Mouse (Mus musculus): Measurements from ENCODE around the gene Cobl.

Cobl gene

DNA sequence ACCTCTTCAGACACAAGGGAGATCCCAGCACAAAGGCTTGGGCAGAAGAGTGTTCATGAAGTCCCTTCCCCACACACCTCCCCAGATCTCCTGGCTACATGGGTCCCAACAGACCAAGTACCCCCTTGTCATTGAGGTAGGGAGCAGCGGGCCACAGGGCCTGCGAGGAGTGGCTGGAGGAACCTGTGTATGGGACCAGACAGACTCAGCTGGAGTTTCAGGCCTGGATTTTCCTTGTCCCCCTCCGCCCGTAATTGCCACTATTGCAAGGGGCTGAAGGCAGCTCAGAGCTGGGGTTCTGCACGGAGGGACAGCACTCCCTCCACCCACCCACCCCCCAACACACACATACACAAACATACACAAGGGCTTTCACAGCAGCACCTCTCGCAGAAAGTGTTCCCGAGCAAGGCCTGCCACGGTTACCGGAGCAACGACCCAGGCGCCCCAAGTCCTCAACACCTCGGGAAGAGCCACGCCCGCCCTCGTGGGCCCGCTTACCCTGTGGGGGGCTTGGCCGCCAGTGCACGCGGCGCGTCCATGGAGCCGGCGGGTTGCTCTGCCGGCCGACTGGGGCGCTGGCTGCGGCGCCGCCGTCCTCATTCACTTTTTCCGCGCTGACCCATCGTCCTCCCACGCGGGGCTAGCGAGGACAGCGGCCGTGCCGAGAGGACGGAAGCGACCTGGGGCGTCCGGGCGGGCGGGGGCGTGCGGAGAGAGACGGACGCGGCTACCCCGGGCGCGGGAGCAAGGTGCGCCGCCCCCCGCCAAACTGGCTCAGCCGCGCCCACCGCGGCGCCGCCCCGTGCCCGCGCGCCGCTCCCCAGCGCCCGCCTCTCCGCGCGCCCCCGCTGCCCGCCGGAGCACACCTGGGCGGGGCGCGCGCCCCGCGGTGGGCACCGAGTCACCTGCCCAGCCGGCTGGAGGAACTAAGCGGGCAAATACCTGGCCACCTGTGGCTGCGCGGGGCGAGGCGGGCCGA lies at the start of gene Cobl:
Gene Cobl (minus strand): TSS at position 780 of the 982 bp plus-strand sequence.
- no peak for DNase-seq (ENCODE audit: low read depth in 1 of 2, low spot score in 2 of 2)

DNA sequence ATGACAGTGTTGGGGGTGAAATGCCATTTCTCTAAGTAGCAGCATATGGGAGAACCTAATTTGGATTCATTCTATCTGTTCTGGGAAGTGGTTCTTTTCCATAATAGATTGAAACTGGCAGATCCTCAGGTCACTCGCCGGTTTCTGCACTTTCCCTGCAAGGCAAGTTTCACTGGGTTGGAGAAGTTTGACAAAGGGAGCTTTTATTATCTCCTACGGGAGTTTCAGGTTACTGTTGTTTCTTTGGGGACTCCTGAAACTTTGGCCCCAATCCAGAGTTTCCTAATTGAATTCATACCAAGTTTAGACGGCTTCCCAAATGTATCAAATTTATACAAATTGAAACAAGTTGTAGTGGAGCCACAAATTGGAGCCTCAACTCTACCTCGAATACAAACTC lies 49.0 kb upstream of the Cobl start:
- no peak for DNase-seq (ENCODE audit: low read depth in 1 of 2, low spot score in 2 of 2)

DNA sequence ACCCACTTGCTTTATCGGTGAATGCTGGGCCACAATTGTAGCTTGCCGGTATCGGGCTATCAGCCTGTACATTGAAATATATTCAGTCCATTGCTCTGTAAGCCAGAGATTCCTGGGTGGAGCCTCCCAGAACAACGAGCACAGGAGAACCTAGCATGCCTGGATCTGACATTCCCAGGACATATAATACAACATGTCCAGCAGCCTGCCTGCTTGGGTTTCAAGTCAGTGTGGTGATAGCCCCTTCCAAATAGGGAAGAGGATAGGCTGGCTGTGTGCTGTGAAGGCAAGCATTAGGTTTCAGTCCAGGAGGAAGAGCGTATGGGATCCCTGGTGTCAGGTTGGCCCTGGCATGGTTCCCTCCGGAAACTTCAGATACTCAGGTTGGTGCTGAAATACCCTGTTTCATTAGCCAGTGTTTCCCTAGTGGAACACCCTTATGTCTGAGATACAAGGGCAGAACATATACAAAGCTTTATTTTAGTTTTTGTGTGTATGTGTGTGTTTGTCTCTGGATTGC lies 41.7 kb upstream of the Cobl start:
- DNase-seq (ENCODE audit: low read depth in 1 of 2, low spot score in 2 of 2) = no peak

DNA sequence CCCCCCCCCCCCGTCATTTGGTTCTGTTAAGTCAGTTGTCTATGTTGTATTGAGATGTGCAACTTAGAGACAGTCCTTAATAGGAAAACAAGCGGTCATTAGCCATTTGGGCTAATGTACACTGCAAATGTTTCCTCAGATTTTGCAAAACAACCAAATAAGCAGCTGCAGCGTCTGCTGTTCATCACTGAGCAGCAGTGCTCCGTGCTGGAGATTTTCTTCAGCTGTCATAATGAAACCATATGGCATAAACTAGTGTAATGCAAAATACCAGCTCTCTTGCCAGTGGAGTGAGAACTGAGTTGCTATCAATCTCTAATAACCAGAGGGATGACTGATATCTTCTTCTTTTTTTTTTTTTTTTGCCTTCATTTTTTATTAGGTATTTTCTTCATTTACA lies 39.0 kb upstream of the Cobl start:
- no peak for DNase-seq (ENCODE audit: low read depth in 1 of 2, low spot score in 2 of 2)

DNA sequence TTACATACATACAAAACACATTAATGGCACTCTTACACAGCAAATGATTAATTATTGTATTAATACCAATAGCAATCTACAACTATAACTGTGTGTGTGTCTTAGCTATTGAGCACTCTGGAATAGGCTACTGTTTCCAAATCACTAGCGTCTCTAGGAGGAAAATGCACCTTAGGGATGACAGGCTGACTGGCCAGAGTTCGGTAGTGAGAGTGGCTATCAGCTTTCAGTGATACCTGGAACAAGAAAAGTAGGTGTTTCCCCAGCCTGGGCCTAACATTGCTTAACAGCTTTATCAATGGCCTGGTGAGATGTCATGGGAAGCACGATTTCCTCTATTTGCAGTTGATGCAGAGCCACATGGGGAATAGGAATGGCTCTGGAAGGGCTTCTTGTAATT lies 37.0 kb upstream of the Cobl start:
- DNase-seq (ENCODE audit: low read depth in 1 of 2, low spot score in 2 of 2) = no peak

DNA sequence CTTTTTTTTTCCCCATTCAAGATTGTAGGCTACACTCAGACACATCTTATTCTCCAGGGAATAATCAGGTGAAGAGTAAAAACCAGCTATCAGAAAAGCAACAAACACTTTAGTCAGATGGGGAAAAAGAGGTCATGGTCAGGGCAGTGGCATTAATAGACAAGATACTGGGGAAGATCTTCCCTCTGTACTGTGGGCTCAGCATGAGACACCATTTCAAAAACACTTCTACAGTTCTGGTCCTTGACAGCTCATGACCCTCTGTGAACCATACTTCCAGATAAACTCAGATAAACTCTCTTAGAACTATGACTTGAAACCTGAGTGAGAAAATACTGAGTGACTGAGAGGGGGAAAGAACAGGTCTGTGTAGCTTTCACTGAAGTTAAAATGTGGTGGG lies 29.0 kb upstream of the Cobl start:
- no peak for DNase-seq (ENCODE audit: low read depth in 1 of 2, low spot score in 2 of 2)

DNA sequence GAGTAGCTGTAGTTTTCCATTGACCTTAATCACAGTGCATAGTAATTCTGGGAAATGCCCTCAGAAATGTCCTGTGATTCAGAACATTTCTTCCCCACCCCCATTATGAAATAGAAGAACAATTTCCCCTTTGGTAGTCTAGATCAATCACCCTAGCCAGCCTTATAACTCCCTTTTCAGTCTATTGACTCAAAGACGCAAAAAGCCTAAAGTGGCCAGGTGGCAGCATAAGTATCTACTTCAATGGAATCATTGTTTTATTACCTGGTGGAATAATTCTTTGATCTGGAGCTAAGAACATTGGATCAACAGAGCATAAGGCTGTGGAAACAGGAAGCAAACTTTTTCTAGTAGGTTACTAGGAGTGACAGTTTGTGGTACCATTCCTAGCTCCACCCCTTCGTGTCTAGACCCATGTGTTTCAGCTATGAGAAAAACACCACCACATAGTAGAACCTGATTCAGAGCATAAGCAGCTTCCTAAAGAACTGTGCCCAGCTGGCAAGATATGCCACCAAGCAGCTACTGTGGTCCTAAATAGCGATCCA lies 15.2 kb upstream of the Cobl start:
- DNase-seq (ENCODE audit: low read depth in 1 of 2, low spot score in 2 of 2) = no peak

DNA sequence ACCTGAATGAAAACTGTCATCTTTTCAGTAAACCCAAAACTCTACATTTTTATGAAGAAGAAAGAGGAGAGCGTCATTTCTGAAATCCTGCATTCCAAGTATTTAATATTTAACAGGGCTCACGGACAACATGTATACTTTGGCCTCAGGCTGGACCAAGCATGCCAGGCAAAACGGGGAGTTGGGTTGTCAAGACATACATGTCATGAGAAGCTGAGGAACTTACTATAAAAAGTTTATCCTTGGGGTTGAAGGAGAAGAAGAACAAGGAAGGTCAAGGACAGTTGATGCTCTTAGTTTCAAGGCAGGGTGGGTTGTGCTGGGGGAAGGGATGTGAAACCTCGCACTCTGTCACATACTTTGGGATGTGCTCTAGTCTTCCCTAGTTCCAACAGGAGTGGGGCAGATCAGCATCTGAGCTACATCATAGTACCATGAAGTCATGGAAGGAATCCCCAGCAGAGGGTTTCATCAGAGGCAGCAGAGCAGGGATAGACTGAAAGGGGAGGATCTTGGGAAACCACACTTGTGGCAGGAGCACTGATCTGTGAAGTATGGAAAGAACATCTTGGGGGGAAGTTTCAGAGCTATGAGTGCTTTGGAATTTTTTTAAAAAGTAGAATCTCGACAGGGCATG lies 9.7 kb upstream of the Cobl start:
- DNase-seq (ENCODE audit: low read depth in 1 of 2, low spot score in 2 of 2) = no peak

DNA sequence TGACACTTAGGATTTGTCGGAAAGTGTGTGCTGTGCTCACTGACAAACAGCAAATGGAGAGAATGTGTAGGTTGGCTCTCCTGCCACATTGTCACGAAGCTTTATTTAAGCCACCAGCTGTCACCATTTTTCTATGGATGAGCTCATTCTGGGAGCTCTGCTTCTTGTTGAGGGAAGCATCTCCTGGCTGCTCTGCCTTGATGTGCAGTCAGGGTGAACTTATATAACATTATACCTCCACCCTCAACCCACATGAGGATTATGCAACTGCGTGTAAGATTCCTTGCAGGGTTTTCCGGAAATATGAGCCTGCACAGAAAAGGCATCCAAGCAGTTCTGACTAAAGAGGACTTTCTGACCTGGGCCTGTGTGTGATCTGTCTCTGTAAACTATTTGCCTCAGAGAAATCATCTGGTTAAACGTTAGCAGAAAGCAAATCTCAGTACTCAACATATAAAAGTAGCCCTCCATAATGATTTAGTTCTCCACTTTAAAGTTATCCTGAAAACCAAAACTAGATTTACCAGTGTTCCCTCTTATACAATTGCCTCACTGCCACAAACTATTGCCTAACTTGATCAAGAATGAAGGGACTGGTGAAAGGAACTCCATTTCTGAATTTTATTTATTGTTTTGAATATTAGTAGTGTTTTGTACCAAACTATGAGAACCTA lies 9.0 kb upstream of the Cobl start:
- no peak for DNase-seq (ENCODE audit: low read depth in 1 of 2, low spot score in 2 of 2)

DNA sequence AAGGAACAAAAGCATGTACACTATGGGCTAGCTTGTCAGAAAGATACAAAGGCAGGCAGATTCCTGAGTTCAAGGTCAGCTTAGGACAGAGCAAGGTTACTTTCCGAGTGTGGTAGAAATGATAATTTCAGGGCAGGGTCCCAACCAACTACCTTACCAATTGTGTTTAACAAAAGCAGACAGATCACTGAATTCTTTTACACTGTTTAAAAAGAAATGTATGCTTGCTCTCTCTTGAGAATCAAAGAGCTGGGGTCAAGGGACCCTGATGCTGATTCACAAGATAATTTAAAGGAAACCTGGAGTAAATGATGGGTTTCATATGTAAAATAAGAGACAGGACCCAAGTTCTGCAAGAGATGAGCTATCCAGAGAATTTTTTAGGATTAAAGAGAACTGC lies 4.9 kb upstream of the Cobl start:
- DNase-seq (ENCODE audit: low read depth in 1 of 2, low spot score in 2 of 2) = no peak

DNA sequence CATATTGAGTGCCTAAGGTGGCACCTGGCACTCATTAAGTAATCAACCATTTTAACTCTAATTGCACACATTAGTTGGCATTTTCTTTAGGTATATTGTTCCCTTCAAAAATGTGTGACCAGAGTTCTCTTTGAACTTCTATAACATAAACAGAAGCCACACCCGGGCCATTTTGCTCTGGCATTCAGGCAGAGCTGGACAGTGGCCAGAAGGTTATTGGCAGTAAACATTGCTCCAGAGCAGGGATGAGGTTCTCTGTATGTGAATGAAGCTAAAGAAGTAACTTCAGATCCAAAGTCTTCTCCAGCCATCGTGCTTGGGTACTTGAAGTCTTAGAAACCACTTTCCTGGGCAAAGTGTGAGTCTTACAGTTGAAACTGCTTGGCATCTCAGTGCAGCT lies 3.9 kb upstream of the Cobl start:
- DNase-seq (ENCODE audit: low read depth in 1 of 2, low spot score in 2 of 2) = no peak

DNA sequence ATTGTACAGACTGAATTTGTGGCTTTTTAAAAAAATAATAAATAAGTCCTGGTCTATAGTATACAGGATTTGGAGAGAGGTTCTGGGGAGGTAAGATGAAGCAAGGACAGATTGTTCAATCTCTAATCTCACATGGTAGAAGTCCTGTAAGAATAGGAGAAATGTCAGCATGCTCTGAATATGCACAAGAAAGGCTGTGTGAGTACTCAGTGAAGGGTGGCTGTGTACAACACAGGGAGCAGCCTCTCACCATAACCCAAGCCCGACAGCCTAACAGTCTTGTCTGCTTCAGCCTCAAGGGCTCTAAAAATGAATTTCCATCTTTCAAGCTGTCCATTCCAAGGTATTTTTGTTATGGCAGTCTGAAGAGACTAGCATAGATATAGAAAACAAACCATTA lies 3.1 kb upstream of the Cobl start:
- no peak for DNase-seq (ENCODE audit: low read depth in 1 of 2, low spot score in 2 of 2)

DNA sequence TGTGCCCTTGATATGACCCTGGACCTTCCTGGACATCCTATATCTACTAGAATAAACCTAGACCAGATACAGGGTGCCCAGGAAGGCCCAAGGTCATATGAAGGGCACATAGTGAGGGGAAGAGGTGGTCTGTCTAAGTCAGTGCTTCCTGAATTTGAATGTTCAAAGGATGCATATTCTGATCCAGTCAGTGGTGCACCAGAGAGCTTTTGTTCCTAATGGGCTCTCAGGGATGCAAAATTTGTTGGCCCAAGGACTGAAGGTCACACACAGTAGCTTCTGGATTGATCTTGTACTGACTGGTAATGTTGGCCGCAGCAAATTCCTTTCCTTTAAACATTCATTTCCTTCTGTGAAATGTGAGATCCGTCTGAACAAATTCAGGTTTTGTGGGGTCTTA lies 2.5 kb upstream of the Cobl start:
- DNase-seq (ENCODE audit: low read depth in 1 of 2, low spot score in 2 of 2) = no peak

DNA sequence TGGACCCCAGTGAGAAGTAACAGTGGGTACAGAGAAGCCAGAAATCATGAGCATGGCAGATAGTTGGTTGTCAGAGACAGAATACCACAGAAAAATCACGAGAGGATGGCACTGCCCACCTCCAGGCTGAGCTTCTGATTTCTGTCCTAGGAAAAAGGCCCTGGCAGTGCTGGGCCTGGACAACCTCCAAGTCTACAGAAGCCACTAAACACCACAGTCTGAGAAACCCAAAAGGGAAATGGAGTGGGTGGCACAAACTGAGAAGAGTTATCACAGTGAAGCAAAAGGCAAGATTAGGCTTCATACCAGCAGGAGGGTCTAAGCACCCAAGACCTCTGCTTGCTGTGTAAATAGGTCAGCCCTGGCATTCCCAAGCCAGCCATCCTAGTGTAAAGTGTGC lies 1.8 kb upstream of the Cobl start:
- DNase-seq (ENCODE audit: low read depth in 1 of 2, low spot score in 2 of 2) = no peak

DNA sequence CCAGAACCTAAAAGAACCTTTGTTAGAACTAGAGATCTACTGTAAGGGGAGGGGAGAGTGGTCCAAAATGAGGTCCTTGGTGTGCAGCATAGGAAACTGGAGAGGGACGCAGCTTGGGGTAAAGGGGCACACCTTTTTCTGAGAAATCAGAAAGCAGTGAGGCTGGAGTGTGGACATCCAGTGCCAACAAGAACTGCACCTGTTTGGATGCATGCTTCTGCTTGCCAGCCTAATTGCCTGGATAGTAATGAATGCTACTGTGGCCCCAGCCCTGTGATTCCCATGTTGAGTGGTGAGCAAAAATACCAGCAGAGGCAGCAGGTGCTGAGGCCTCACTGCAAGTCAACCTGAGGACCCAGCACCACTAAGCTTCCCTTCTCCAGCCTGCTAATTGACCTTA lies 469 bp upstream of the Cobl start:
- no peak for DNase-seq (ENCODE audit: low read depth in 1 of 2, low spot score in 2 of 2)

DNA sequence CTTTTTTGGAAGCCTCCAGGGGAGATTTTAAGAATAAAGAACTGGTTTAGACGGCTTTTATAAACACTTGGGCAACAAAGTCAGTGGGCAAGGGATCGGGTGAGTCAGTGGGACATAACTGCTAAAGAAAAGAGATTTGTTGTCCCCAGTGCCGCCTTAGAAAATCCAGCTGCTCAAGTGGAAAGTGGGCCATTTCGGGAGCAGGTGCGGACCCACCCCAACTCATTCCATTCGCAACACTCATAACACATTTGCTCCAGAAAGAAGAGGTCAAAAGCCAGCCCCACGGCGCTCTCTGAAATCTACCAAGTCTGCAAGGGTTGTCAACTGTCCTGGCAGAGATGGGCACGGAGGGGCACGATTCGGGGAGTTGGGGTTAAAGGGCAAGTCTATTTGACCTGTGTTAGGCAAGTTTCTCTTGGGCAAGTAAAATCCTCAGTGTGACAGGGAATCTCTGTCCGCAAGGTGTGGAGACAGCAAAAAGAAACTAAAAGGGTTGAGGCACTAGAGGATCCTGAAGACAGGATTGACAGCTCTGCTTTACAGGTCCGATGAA lies 1.1 kb downstream of the Cobl start:
- no peak for DNase-seq (ENCODE audit: low read depth in 1 of 2, low spot score in 2 of 2)

DNA sequence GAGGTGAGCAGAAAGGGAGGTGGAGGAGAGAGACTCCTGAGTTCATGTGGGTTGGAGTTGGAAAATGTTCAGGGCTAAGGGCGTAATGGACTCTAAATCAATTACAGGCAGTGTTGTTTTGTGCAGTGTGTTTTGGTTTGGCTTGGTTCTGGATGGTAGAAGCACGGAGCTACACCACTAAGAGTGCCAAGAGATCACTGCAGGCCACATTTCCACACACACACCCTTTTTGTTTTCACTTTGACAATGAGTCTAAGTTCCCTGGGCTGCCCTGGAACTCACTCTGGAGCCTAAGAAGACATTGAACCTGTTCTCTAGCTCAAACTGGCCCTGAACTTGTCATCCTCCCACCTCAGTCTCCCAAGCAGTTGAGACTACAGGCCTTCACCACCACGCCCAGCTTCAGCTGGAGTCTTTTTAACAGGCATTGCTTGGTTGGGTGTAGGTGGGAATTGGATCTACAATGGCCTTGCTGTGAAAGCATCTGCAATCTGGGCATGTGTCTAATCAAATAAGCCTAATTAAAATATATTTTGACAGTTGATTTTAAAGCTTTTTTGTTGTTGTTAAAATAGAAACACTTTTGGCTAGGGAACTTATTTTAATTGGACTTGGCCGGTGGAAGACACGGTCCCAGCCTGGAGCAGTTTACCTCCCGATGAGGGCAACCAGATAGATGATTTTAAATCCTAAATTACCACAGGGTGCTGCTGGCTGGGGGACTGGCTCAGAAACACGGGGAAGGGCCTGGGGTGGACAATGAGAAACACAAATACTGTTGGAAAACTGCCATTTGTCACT lies 4.8 kb downstream of the Cobl start:
- DNase-seq (ENCODE audit: low read depth in 1 of 2, low spot score in 2 of 2) = no peak

DNA sequence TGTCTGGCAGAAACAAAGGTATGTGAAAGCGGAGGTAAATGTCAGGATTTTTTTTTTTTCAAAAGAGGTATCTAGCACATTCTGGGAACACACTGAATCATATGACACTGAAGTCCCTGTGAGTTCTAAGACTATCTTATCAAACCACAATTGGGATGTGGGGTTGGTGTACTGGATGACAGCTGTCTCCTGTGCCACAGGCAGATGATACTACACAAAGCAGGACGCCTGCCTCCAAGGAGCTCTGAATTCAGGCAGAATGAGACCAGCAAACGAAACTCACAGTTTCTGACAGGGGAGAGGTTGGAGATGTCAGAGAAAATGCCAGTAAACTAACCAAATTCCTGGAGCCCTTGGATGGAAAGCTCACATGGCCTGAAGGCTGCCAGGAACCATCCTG lies 5.9 kb downstream of the Cobl start:
- no peak for DNase-seq (ENCODE audit: low read depth in 1 of 2, low spot score in 2 of 2)

DNA sequence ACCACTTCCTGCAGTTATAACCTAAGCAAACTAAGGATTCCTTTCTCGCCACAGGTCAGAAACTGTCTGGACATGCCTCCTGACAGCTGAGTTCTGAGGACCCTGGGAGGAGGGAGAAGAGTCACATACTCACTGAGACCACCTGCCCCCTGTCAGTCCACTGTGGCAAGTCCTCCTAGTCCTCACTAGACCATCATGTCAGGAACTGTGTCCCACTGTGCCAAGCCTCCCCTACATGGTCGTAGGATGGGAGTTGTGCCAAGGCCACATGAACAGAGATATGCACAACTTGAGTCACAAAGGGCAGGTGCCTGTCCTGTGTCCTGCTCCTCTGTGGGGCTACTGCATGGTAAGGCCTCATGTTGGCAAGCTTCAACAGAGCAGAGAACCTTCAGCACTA lies 6.4 kb downstream of the Cobl start:
- no peak for DNase-seq (ENCODE audit: low read depth in 1 of 2, low spot score in 2 of 2)

DNA sequence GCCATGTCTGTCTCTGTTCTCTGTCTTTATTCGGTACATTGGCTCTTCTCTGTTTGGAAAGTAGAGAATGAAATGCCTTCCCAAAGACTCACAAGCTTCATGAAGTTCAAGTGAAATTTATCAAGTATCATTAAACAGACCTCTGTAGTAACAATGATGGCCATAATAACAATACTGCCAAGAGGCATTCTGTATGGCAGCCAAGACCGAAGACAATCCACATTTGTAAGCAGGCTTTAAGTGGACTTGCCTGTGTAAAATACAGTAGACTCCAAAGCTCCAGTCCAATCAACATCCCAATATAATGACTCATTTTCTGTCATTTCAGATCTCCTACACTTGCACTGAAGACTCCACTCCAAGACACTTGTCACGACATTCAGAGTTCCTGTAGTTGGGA lies 16.7 kb downstream of the Cobl start:
- no peak for DNase-seq (ENCODE audit: low read depth in 1 of 2, low spot score in 2 of 2)
